23 mouse cellular contexts compared by ENCODE assay signal in the genomic region with DNA sequence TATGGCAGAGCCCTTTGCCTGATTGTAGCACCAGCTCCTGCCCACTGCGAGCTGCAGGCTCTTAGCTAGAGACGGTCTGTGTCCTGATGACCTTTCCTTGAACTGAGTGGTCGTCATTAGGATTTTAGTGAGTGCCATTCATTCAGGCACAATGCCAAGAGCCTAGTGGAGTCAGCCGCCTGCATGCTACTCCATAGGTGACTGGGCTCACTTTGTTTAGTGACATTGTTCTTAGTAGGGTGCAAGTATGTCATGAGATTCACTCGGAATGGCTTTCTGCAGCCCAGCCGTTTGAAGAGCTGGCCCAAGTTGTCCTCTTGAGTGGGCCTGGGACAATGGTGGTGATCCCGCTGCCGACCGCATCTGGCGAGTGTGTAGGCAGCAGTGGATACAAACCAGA. TPM values are rescaled to one million over a fixed set of nuclear protein-coding genes. Genes with fewer than 3 reads are reported as not detected.
DNase-seq lines count a peak whose midpoint lies in the region; ATAC-seq and TF ChIP-seq lines count a peak whose summit lies in the region.
"Had no signal": no experiment of that assay in that cellular context is flagged by ENCODE, and none has a peak within 500 bp of the region (broad histone marks: within the 10 kb centered on the region; RNA-seq: fewer than 3 reads in every experiment).

No protein-coding gene starts in this region.

- no peak for DNase-seq in heart, adult 2 months
- DNase-seq in midbrain, embryonic 11.5 days (ENCODE audit: low spot score, missing footprints) = peak; percentile 78
- peak; percentile 35 for DNase-seq in embryo, embryonic 9.5 days (ENCODE audit: extremely low spot score)
- no peak for DNase-seq in urinary bladder, postnatal 14 days (ENCODE audit: low spot score)
- no peak for DNase-seq in testis, postnatal 14 days (ENCODE audit: low spot score)
- DNase-seq: adrenal gland, postnatal 36 days; B cell, adult 2 months; cerebellum, adult 9-10 months; gastrocnemius, postnatal 25 days; right cerebral cortex, postnatal 4 days; thymus, postnatal 25 days had no signal

- H3K9ac ChIP-seq in heart, embryonic 12.5 days = no peak overlapping the region
- no peak overlapping the region for H3K9ac ChIP-seq in heart, adult 2 months (ENCODE audit: low read depth, low read length)
- no peak overlapping the region for H3K9ac ChIP-seq in midbrain, embryonic 11.5 days (ENCODE audit: low read length)
- no peak overlapping the region for H3K9ac ChIP-seq in midbrain, embryonic 13.5 days (replicated peaks)
- H3K9ac ChIP-seq: forebrain, embryonic 13.5 days; hindbrain, embryonic 12.5 days; kidney, embryonic 15.5 days; lung, embryonic 15.5 days; midbrain, embryonic 15.5 days; neural tube, embryonic 12.5 days had no signal

- H3K27ac ChIP-seq in heart, embryonic 12.5 days (ENCODE audit: poor library complexity, severe bottlenecking) = peak overlapping the region; percentile 66
- no peak overlapping the region for H3K27ac ChIP-seq in heart, adult 2 months
- H3K27ac ChIP-seq in midbrain, embryonic 11.5 days (ENCODE audit: low read depth, low read length) = no peak overlapping the region
- no peak overlapping the region for H3K27ac ChIP-seq in midbrain, embryonic 13.5 days
- H3K27ac ChIP-seq: forebrain, embryonic 13.5 days; hindbrain, embryonic 12.5 days; kidney, embryonic 15.5 days; lung, embryonic 15.5 days; macrophage; midbrain, embryonic 15.5 days; neural tube, embryonic 12.5 days had no signal

- H3K4me1 ChIP-seq in heart, embryonic 12.5 days (replicated peaks) = peaks cover 21% of the 10 kb centered on the region
- H3K4me1 ChIP-seq in heart, adult 2 months (ENCODE audit: control insufficient read depth, insufficient read depth, low read length) = no peaks in the 10 kb centered on the region
- no peaks in the 10 kb centered on the region for H3K4me1 ChIP-seq in midbrain, embryonic 11.5 days (ENCODE audit: control insufficient read depth, insufficient read depth, low read length)
- H3K4me1 ChIP-seq in midbrain, embryonic 13.5 days (replicated peaks) = 0 out of 2 replicates have a peak, but pooled peaks cover 4% of the 10 kb centered on the region
- H3K4me1 ChIP-seq: midbrain, embryonic 15.5 days had no signal

- no peak for TF ChIP-seq EP300 in heart, adult 2 months (IDR thresholded peaks at IDR 0.05; ENCODE audit: insufficient read depth, low read depth, low read length)

- TF ChIP-seq CTCF in heart, adult 2 months (IDR thresholded peaks at IDR 0.05) = no peak

- no peaks in the 10 kb centered on the region for H3K9me3 ChIP-seq in heart, embryonic 12.5 days (replicated peaks)
- no peaks in the 10 kb centered on the region for H3K9me3 ChIP-seq in midbrain, embryonic 11.5 days (ENCODE audit: control insufficient read depth, low read length)
- H3K9me3 ChIP-seq in midbrain, embryonic 13.5 days = no peaks in the 10 kb centered on the region
- H3K9me3 ChIP-seq: forebrain, embryonic 13.5 days; hindbrain, embryonic 12.5 days; kidney, embryonic 15.5 days; lung, embryonic 15.5 days; midbrain, embryonic 15.5 days; neural tube, embryonic 12.5 days had no signal

- WGBS in heart, embryonic 12.5 days = 31% methylated on average over 10 of the region's 10 CpGs
- 65% methylated on average over 10 of the region's 10 CpGs for WGBS in heart, adult 2 months
- 34% methylated on average over 10 of the region's 10 CpGs for WGBS in midbrain, embryonic 11.5 days
- 32% methylated on average over 10 of the region's 10 CpGs for WGBS in midbrain, embryonic 13.5 days

- no peaks in the 10 kb centered on the region for H3K36me3 ChIP-seq in heart, embryonic 12.5 days
- no peaks in the 10 kb centered on the region for H3K36me3 ChIP-seq in heart, adult 2 months (ENCODE audit: control insufficient read depth, insufficient read depth, low read length)
- H3K36me3 ChIP-seq in midbrain, embryonic 11.5 days (ENCODE audit: control insufficient read depth, insufficient read depth, low read length) = no peaks in the 10 kb centered on the region
- H3K36me3 ChIP-seq in midbrain, embryonic 13.5 days = no peaks in the 10 kb centered on the region
- H3K36me3 ChIP-seq: hindbrain, embryonic 12.5 days; kidney, embryonic 15.5 days; lung, embryonic 15.5 days; midbrain, embryonic 15.5 days; neural tube, embryonic 12.5 days had no signal

- peak overlapping the region; percentile 30; the same call in 1 of the 2 replicates for H3K4me2 ChIP-seq in heart, embryonic 12.5 days
- no peak overlapping the region for H3K4me2 ChIP-seq in midbrain, embryonic 11.5 days
- no peak overlapping the region for H3K4me2 ChIP-seq in midbrain, embryonic 13.5 days (replicated peaks)
- H3K4me2 ChIP-seq: forebrain, embryonic 13.5 days; hindbrain, embryonic 12.5 days; kidney, embryonic 15.5 days; liver, embryonic 11.5 days; lung, embryonic 15.5 days; midbrain, embryonic 15.5 days; neural tube, embryonic 12.5 days had no signal

- no peaks in the 10 kb centered on the region for H3K27me3 ChIP-seq in heart, embryonic 12.5 days (replicated peaks)
- H3K27me3 ChIP-seq in heart, adult 2 months (ENCODE audit: control insufficient read depth, insufficient read depth, low read length) = no peaks in the 10 kb centered on the region
- no peaks in the 10 kb centered on the region for H3K27me3 ChIP-seq in midbrain, embryonic 11.5 days (ENCODE audit: control insufficient read depth, insufficient read depth, low read length)
- H3K27me3 ChIP-seq in midbrain, embryonic 13.5 days = no peaks in the 10 kb centered on the region
- H3K27me3 ChIP-seq: forebrain, embryonic 13.5 days; hindbrain, embryonic 12.5 days; kidney, embryonic 15.5 days; lung, embryonic 15.5 days; midbrain, embryonic 15.5 days; neural tube, embryonic 12.5 days; Patski had no signal

- no peaks in the 10 kb centered on the region for H3K79me2 ChIP-seq in heart, adult 2 months (replicated peaks; ENCODE audit: control insufficient read depth, insufficient read depth, low read length)

- intact Hi-C loops in heart, adult 2 months (cut with DNase I) = loop anchor here (5.0 kb wide), 2 partner anchors 448 to 463 kb away; no protein-coding TSS in a partner anchor

- ATAC-seq in heart, embryonic 12.5 days (ENCODE audit: insufficient number of reproducible peaks, low FRiP score) = peak; percentile 67
- no peak for ATAC-seq in midbrain, embryonic 11.5 days (ENCODE audit: low FRiP score)
- no peak for ATAC-seq in midbrain, embryonic 13.5 days
- ATAC-seq: forebrain, embryonic 13.5 days; inflammation-experienced regulatory T-cells, adult 6 months; midbrain, embryonic 15.5 days; Patski had no signal

- H3K4me3 ChIP-seq in heart, embryonic 12.5 days = no peak overlapping the region
- H3K4me3 ChIP-seq in heart, adult 2 months = no peak overlapping the region
- H3K4me3 ChIP-seq in midbrain, embryonic 11.5 days (ENCODE audit: low read depth, low read length) = no peak overlapping the region
- H3K4me3 ChIP-seq in midbrain, embryonic 13.5 days (replicated peaks) = no peak overlapping the region
- H3K4me3 ChIP-seq: forebrain, embryonic 13.5 days; hindbrain, embryonic 12.5 days; kidney, embryonic 15.5 days; lung, embryonic 15.5 days; midbrain, embryonic 15.5 days; neural tube, embryonic 12.5 days had no signal

- no peak for TF ChIP-seq POLR2A in heart, adult 2 months (IDR thresholded peaks at IDR 0.05; ENCODE audit: insufficient read depth, low read depth, low read length)

RNA-seq across cellular contexts. Expression of gene Cdca7l, which starts 46.4 kb away (rescaled TPM):
- 18.7 and 20.3 TPM in 2 replicates for polyA plus RNA-seq in heart, embryonic 12.5 days (2016; fragmentation: Nextera tagmentation; extraction: Ambion mirVana)
- total RNA-seq in heart, adult 2 months (2021) = under 1 TPM; 0.16 to 0.23 TPM
- polyA plus RNA-seq in heart, adult 2 months (2012; rRNA removed) = 0.10 and 0.26 TPM in 2 replicates
- polyA plus RNA-seq in midbrain, embryonic 11.5 days (2014; fragmentation: Nextera tagmentation; extraction: Ambion mirVana) = 41.2 and 45.2 TPM in 2 replicates
- 8.6 and 9.7 TPM in 2 replicates for polyA plus RNA-seq in midbrain, embryonic 13.5 days (2015; fragmentation: Nextera tagmentation; extraction: Ambion mirVana)

Comparison
In these comparisons a context has a peak if more than half of its experiments do, and no peak if none do; other contexts are left out.
1. DNase-seq: peak in midbrain, embryonic 11.5 days (single experiment) and embryo, embryonic 9.5 days (single experiment); none in heart, adult 2 months (0 of 2), urinary bladder, postnatal 14 days (single experiment) and testis, postnatal 14 days (single experiment).